Mouse (Mus musculus) midbrain, embryonic 14.5 days (tissue): Measurements from ENCODE around the gene Cpd. TPM values are rescaled to one million over a fixed set of nuclear protein-coding genes. Genes with fewer than 3 reads are reported as not detected.
"Not testable (repeated sequence)": the region's sequence is repeated elsewhere in the genome, so short reads cannot be mapped to it uniquely, and the experiment has no call there.

Experiments
- ATAC-seq: fragments of 200-750 bp; cut with Nextera tagmentation; 2 replicates; pipeline ENCODE4 v1.8.0; 2017; ENCODE audit warnings: moderate number of reproducible peaks, moderate library complexity; ENCODE audit not compliant: low FRiP score, low TSS enrichment
- DNase-seq: peaks from one replicate; pipeline ENCODE4 v3.0.0-alpha.2; 2015
- H3K27ac ChIP-seq: fragments of 300-500 bp; sonication (generic); replicated peaks from 2 replicates; pipeline ENCODE4 v1.5.1; 2014; ENCODE audit warnings: mild to moderate bottlenecking, low read depth, low read length, moderate library complexity
- H3K27me3 ChIP-seq: fragments of 300-500 bp; sonication (generic); 2 replicates; pipeline ENCODE4 v1.6.1; 2014; ENCODE audit warnings: low read length, control low read depth, mixed read lengths; ENCODE audit not compliant: control insufficient read depth, insufficient read depth
- H3K36me3 ChIP-seq: fragments of 300-500 bp; sonication (generic); 2 replicates; pipeline ENCODE4 v1.6.1; 2014; ENCODE audit warnings: low read length, control low read depth; ENCODE audit not compliant: control insufficient read depth, insufficient read depth
- H3K4me1 ChIP-seq: fragments of 300-500 bp; sonication (generic); 2 replicates; pipeline ENCODE4 v1.6.1; 2014; ENCODE audit warnings: mild to moderate bottlenecking, antibody characterized with exemption, low read length, control low read depth; ENCODE audit not compliant: control insufficient read depth, insufficient read depth
- H3K4me2 ChIP-seq: fragments of 300-500 bp; sonication (generic); 2 replicates; pipeline ENCODE4 v1.6.1; 2014; ENCODE audit warnings: mild to moderate bottlenecking, low read length, moderate library complexity
- H3K4me3 ChIP-seq: fragments of 300-500 bp; sonication (generic); replicated peaks from 2 replicates; pipeline ENCODE4 v1.5.1; 2014; ENCODE audit warnings: low read depth, low read length
- H3K9ac ChIP-seq: fragments of 300-500 bp; sonication (generic); replicated peaks from 2 replicates; pipeline ENCODE4 v1.6.1; 2014; ENCODE audit warnings: mild to moderate bottlenecking, low read length, moderate library complexity
- H3K9me3 ChIP-seq: fragments of 300-500 bp; sonication (generic); 2 replicates; pipeline ENCODE4 v1.6.1; 2016; ENCODE audit warnings: low read length, control low read depth, mixed read lengths; ENCODE audit not compliant: control insufficient read depth
- whole genome bisulfite sequencing: fragments of 180-500 bp; shearing (Covaris S2); extraction: QIAGEN DNeasy Blood & Tissue Kit; methylation state at CpG from one replicate; pipeline ENCODE4 v1.1.7; 2014; 5-methylcytosine and 5-hydroxymethylcytosine counted together
- polyA plus RNA-seq: library from polyadenylated mRNA; unstranded; fragments of >200 nt; fragmentation: Nextera tagmentation; extraction: Ambion mirVana; gene quantifications from 2 replicates; pipeline ENCODE4 v1.2.1, GENCODE M21; 2014

Cpd gene
- polyA plus RNA-seq, 1 experiment from 2014 or later, result 11.8 TPM

DNA sequence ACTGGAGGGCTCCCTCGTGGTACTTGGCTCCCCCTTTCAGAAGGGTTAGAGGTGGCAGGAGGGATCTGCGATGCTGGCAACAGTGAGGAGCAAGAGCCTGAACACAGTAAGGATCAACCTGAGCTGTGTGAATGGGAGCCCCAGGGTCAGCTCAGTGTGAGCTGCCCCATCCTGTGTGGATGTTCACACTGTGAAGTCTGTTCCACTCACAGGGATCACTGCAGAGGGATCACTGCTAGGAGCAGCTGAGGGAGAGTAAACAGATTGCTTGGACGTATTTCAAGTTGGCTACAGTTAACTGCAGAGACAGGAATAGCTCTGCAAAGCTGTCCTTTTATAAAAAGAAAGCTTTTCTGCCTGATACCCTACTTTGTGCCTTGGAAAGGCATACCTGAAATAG, 37.4 kb downstream of the Cpd start:
- WGBS, result 64% methylated on average over 3 of the region's 3 CpGs
- no peak for ATAC-seq
- Histone ChIP-seq H3K9ac (no peak overlapping the region), H3K4me3 (no peak overlapping the region), H3K9me3 (no peaks in the 10 kb centered on the region), H3K27me3 (no peaks in the 10 kb centered on the region), H3K4me1 (no peaks in the 10 kb centered on the region), H3K36me3 (peaks cover 62% of the 10 kb centered on the region), H3K4me2 (no peak overlapping the region), H3K27ac (no peak overlapping the region)
- no peak for DNase-seq

DNA sequence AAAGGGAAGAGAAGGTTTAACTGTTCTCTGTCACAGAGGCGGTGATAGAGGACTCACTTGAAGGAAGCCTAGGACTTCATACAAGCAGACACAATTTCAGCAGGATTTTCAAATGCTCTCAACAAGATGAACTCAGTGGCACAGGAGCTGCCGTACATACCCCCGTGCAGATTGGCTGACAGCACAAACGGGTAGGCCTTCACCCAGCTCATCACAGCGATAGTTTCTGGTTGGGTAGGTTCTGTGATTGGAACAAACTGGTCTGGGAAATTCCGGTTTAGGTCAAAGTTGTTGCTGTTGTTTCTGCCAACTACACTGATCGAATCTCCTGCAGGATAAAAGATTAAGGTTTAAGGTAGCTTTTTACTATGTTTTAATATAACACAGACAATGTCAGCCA, 38.3 kb downstream of the Cpd start:
- Histone ChIP-seq H3K4me2 (no peak overlapping the region), H3K9ac (no peak overlapping the region), H3K4me1 (no peaks in the 10 kb centered on the region), H3K4me3 (no peak overlapping the region), H3K9me3 (no peaks in the 10 kb centered on the region), H3K27ac (no peak overlapping the region), H3K36me3 (peaks cover 66% of the 10 kb centered on the region), H3K27me3 (no peaks in the 10 kb centered on the region)
- DNase-seq (no peak), ATAC-seq (no peak)
- WGBS, result 95% methylated on average over 7 of the region's 7 CpGs

DNA sequence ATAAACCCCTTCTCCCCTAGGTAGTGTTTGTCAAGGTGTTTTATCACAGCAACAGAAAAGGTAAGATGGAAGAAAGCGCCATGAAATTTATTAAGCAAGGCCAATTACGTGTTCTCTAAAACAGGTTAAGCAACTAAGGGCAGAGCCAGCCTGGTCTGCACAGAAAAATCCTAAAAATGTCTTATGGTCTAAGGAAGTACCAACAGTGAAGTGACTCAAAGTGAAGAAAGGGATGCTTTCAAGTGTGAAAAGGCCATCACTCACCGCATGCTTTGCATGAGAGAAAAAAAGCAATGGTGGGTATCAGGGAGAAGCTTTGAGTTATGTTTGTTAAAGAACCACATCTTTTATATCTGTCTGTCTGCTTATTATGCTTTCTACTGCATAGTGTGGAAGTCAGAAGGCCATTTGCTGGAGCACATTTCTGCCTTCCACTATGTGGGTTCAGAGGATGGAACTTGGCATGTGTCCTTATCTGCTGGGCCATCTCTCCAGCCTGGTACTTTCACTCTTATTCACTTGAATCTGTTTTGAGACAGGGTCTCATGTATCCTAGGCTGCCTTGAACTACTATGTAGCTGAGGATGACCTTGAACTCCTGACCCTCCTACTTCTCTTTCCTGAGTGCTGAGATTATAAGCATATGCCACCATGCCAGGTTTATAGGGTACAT, 39.7 kb downstream of the Cpd start:
- H3K27me3 ChIP-seq, result no peaks in the 10 kb centered on the region
- no peak overlapping the region for H3K4me3 ChIP-seq
- WGBS, result 86% methylated on average over 3 of the region's 3 CpGs
- H3K9ac ChIP-seq, result no peak overlapping the region
- H3K4me1 ChIP-seq, result no peaks in the 10 kb centered on the region
- DNase-seq (no peak), ATAC-seq (no peak)
- H3K36me3 ChIP-seq, result peaks cover 74% of the 10 kb centered on the region
- no peaks in the 10 kb centered on the region for H3K9me3 ChIP-seq
- H3K4me2 ChIP-seq, result no peak overlapping the region
- no peak overlapping the region for H3K27ac ChIP-seq

DNA sequence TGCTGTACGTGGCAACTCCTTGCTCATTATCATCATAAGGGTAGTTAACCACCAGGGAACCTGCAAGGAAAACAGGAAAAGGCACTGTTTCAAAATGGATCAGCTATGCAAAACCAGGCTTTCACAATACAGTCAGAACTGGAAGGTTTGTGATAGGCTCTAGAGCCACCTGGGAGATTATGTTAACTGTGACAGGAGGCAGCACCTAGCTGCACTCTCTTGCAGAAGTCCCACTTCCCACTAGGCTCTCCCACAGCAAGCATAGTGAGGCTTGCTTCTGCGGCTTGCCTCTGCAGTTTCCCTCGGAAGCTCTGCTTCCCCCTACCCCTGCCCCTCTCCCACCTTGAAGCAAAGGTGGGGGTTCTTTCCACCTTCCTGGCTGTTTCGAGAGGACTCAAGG, 40.8 kb downstream of the Cpd start:
- WGBS, result 85% methylated on average over 4 of the region's 4 CpGs
- ATAC-seq (no peak), DNase-seq (no peak)
- no peak overlapping the region for H3K9ac ChIP-seq
- H3K4me3 ChIP-seq, result no peak overlapping the region
- H3K4me2 ChIP-seq, result no peak overlapping the region
- no peak overlapping the region for H3K27ac ChIP-seq
- no peaks in the 10 kb centered on the region for H3K27me3 ChIP-seq
- peaks cover 81% of the 10 kb centered on the region for H3K36me3 ChIP-seq
- H3K9me3 ChIP-seq, result no peaks in the 10 kb centered on the region
- no peaks in the 10 kb centered on the region for H3K4me1 ChIP-seq

DNA sequence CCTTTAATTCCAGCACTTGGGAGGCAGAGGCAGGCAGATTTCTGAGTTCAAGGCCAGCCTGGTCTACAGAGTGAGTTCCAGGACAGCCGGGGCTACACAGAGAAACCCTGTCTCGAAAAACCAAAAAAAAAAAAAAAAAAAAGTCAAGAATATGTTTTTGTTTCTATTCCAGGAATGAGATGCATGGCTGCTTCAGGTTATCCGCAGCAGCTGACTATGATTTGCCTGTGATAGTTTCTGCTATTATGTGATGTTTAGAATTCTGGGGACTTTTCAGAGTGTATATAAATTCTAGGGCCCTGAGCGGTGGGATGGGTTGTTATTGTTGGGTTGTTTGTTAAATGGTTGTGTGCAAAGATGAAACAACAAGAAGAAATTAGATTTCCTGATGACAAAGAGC, 41.7 kb downstream of the Cpd start:
- not testable (repeated sequence) for H3K27ac ChIP-seq, H3K4me1 ChIP-seq, ATAC-seq, H3K4me2 ChIP-seq, H3K9ac ChIP-seq, DNase-seq, H3K4me3 ChIP-seq, H3K9me3 ChIP-seq, H3K27me3 ChIP-seq
- over 99% methylated on average over 3 of the region's 4 CpGs for WGBS
- H3K36me3 ChIP-seq, result peaks cover 78% of the 10 kb centered on the region

DNA sequence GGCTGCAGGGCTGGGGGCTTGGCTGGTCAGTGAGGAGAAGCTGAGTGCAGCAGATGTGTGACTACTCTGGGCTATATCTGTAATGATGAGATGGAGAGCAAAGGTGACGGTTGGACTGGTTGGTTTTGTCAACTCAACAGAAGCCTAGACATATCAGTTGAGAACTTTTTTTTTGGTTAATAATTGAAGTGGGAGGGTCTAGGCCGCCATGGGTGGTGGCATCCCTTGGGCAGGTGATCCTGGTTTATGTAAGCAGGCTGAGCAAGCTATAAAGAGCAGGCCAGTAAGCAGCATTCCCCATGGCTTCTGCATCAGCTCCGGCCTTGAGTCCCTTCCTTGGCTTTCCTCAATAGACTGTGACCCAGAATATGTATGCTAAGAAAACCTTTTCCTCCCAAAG, 43.6 kb downstream of the Cpd start:
- H3K4me3 ChIP-seq, result no peak overlapping the region
- no peak overlapping the region for H3K27ac ChIP-seq
- peaks cover 74% of the 10 kb centered on the region for H3K36me3 ChIP-seq
- H3K4me1 ChIP-seq, result no peaks in the 10 kb centered on the region
- 92% methylated on average over 3 of the region's 3 CpGs for WGBS
- H3K4me2 ChIP-seq, result no peak overlapping the region
- H3K9ac ChIP-seq, result no peak overlapping the region
- no peak for ATAC-seq
- no peak for DNase-seq
- no peaks in the 10 kb centered on the region for H3K27me3 ChIP-seq
- H3K9me3 ChIP-seq, result no peaks in the 10 kb centered on the region

DNA sequence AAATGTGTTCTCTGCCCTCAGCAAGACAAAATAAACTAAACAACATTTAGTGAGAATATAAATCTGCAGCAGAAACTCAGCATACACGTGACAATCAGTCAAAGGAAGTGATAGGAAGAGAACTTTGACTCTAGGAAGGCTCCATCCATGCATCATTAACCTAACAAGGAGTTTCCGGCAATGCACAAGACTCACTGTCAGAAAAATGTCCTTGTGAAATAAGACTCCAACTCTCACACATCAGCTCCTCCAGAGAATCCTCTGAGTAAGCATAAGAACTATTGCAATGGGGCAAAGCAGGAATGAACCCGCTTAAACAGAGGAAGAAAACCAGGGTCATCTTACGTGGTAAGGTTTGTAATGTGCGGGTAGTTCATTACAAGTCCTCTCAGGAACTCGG, 49.6 kb downstream of the Cpd start:
- no peaks in the 10 kb centered on the region for H3K9me3 ChIP-seq
- H3K4me2 ChIP-seq, result no peak overlapping the region
- peaks cover 63% of the 10 kb centered on the region for H3K36me3 ChIP-seq
- no peaks in the 10 kb centered on the region for H3K27me3 ChIP-seq
- DNase-seq, result no peak
- no peaks in the 10 kb centered on the region for H3K4me1 ChIP-seq
- H3K4me3 ChIP-seq, result no peak overlapping the region
- WGBS, result 91% methylated on average over 6 of the region's 6 CpGs
- no peak overlapping the region for H3K9ac ChIP-seq
- no peak for ATAC-seq
- no peak overlapping the region for H3K27ac ChIP-seq

DNA sequence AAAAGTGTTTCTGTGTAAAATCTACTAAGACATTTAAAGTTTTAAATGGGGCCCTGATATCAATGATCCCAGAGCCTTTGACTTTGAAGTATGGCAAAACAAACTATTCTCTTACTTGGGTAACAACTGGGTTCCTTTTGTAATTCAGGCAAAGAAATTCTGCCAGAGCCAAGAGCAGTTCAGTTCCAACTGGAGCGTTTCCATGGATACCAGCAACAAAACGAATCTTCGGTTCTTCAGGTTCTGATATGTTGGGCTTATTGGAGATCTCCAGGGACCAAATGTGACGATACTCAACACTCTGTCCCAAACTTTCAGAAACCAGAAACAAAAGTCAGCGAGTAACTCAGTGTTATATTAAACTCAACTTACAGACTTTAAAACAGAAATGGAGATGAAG, 51.5 kb downstream of the Cpd start:
- peaks cover 67% of the 10 kb centered on the region for H3K36me3 ChIP-seq
- H3K4me1 ChIP-seq, result no peaks in the 10 kb centered on the region
- ATAC-seq (no peak), DNase-seq (no peak)
- no peaks in the 10 kb centered on the region for H3K9me3 ChIP-seq
- H3K9ac ChIP-seq, result no peak overlapping the region
- H3K27me3 ChIP-seq, result no peaks in the 10 kb centered on the region
- no peak overlapping the region for H3K4me2 ChIP-seq
- no peak overlapping the region for H3K27ac ChIP-seq
- WGBS, result 91% methylated on average over 5 of the region's 5 CpGs
- no peak overlapping the region for H3K4me3 ChIP-seq

DNA sequence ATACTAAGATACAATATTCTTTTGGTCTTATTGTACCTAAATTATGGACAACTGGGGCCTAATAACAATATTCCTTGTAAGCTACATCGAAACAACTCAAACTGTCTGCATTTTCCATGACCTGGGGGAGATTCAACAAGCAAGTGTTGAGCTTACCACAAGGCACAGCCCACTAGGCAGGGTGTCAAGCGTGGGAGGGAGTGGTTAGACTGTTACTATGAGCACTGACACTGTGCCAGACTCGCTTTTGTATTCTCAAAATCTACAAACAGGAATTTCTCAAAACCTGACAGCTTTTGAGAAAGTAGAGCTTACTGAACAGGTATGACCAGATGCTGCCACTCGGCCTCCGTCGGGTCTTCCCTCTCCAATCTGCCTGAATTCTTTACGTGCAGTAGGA, 55.5 kb downstream of the Cpd start:
- Histone ChIP-seq H3K27ac (no peak overlapping the region), H3K4me3 (no peak overlapping the region), H3K9ac (no peak overlapping the region), H3K36me3 (peaks cover 52% of the 10 kb centered on the region), H3K4me1 (no peaks in the 10 kb centered on the region), H3K27me3 (no peaks in the 10 kb centered on the region), H3K4me2 (no peak overlapping the region), H3K9me3 (no peaks in the 10 kb centered on the region)
- ATAC-seq, result no peak
- DNase-seq, result no peak
- 95% methylated on average over 7 of the region's 7 CpGs for WGBS
